9 mouse cellular contexts compared by ENCODE assay signal in the genomic region with DNA sequence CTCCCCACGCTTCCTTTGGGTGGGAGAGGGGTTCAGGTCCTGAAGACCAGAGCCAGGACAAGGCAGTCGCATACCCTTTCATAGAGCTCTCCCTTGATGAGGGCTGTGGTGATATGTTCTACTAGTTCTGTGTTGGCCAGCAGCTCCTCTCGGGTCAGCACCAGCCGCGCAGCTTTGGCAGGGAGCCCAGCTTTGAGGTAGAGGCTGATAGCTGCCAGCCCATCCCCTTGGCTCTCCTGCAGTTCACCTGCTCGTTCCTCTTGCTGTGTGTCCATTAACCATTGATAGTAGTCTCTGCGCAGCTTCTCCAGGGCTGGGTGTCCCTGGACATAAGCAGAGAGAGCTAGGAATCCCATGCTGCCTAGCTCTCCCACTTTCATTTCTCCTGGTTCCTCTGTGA. TPM values are rescaled to one million over a fixed set of nuclear protein-coding genes. Genes with fewer than 3 reads are reported as not detected.
"Had no signal": no experiment of that assay in that cellular context is flagged by ENCODE, and none has a peak within 500 bp of the region (broad histone marks: within the 10 kb centered on the region; RNA-seq: fewer than 3 reads in every experiment).

No protein-coding gene starts in this region.

- DNase-seq: lung, adult 2 months; lung, postnatal 36 days; thymus, postnatal 14 days had no signal

RNA-seq across cellular contexts. Expression of a gene that starts 25.1 kb away (rescaled TPM):
- total RNA-seq: layer of hippocampus, postnatal 25 days; left cerebral cortex, adult 2 months; left cerebral cortex, postnatal 14 days; monocyte, adult 5-6 weeks; neutrophil, adult 5-6 weeks had no signal

RNA-seq across cellular contexts. Expression of a gene that starts 29.8 kb away (rescaled TPM):
- total RNA-seq: megakaryocyte progenitor cell, adult 5-6 weeks; neutrophil, adult 5-6 weeks had no signal
